Mouse (Mus musculus): ENCODE measurements around the gene Nptx1. TPM values are rescaled to one million over a fixed set of nuclear protein-coding genes. Genes with fewer than 3 reads are reported as not detected.

Gene Nptx1
- polyA plus RNA-seq, 1 experiment, result not detected

- H3K4me1 ChIP-seq (ENCODE audit: control insufficient read depth, insufficient read depth, low read length), result no peaks in the 10 kb centered on the region; the same call in 1 of the 2 replicates
- H3K4me3 ChIP-seq (replicated peaks; ENCODE audit: control insufficient read depth, low read depth, low read length), result peak within 1 kb of the TSS; percentile 95
- 1% methylated on average over 66 of the region's 66 CpGs for WGBS
- peak; percentile 84; the same call in 1 of the 2 replicates for TF ChIP-seq POLR2A (IDR thresholded peaks at IDR 0.05; ENCODE audit: borderline replicate concordance, control insufficient read depth, low read depth, low read length)
- peak; percentile 94 for TF ChIP-seq CTCF (IDR thresholded peaks at IDR 0.05; ENCODE audit: control insufficient read depth, insufficient read depth, low read length)
- peak within 1 kb of the TSS; percentile 93 for H3K27ac ChIP-seq (ENCODE audit: control insufficient read depth, insufficient read depth, low read depth, low read length, poor library complexity)
Observed at GRCm38 (mm10) chr11:119490861-119491689, 56.5 kb downstream of the Nptx1 start, which contains the start of gene Endov. Gene Endov (plus strand): TSS chr11:119491347.

Other genes starting within 250 kb of the Nptx1 start
- gene Eif4a3, start 247.7 kb downstream of the Nptx1 start, polyA plus RNA-seq (2011; ENCODE audit: insufficient read depth, insufficient read length, low replicate concordance, missing spikeins), result 144 and 147 TPM in 2 replicates
- gene Card14, start 240.0 kb downstream of the Nptx1 start, polyA plus RNA-seq (2011; ENCODE audit: insufficient read depth, insufficient read length, low replicate concordance, missing spikeins), result not detected in 2 replicates
- gene Sgsh, start 192.2 kb downstream of the Nptx1 start, polyA plus RNA-seq (2011; ENCODE audit: insufficient read depth, insufficient read length, low replicate concordance, missing spikeins), result 5.6 and 12.0 TPM in 2 replicates
- gene Slc26a11, start 192.2 kb downstream of the Nptx1 start, polyA plus RNA-seq (2011; ENCODE audit: insufficient read depth, insufficient read length, low replicate concordance, missing spikeins), result 3.3 and 6.2 TPM in 2 replicates
- gene Rnf213, start 154.7 kb downstream of the Nptx1 start, polyA plus RNA-seq (2011; ENCODE audit: insufficient read depth, insufficient read length, low replicate concordance, missing spikeins), result 18.8 and 27.7 TPM in 2 replicates
- 6.3 and 23.5 TPM in 2 replicates for gene Endov, start 56.4 kb downstream of the Nptx1 start, polyA plus RNA-seq (2011; ENCODE audit: insufficient read depth, insufficient read length, low replicate concordance, missing spikeins)
- 7.4 and 15.6 TPM in 2 replicates for gene Rptor, start 55.2 kb upstream of the Nptx1 start, polyA plus RNA-seq (2011; ENCODE audit: insufficient read depth, insufficient read length, low replicate concordance, missing spikeins)